Mouse (Mus musculus) activated CD4-positive, CD25-positive, alpha-beta regulatory T cell, adult 4 months (primary cell): ENCODE measurements at regions not wholly inside any gene's neighbourhood (a gene's known extent, or its start where the extent isn't known, plus 50 kb on each side); places are given as distances from the start of the nearest gene placed in this dataset.

Experiments
- ATAC-seq: one replicate; pipeline ENCODE4 v1.8.0; 2017

- peak; percentile 5 for ATAC-seq
Measured at GRCm38 (mm10) chr16:29838981-29839661, 225.1 kb upstream of the Hes1 start.

DNA sequence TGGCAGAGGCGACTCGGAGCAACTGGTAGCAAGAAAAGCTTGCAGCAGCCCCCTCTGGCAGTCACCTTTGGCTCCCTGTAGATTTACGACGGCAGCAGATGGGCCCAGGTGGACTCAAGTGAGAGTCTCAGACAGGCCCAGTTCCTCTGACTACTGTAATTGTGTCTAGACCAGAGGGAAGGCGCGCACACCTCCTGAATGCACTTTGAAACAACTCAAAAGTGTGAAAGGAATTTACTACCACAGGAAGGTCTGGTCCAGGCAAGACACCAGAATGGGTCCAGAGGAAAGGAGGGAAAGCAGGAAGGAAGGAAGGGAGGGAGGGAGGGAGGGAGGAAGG, 224.6 kb upstream of the Hes1 start:
- no peak for ATAC-seq

DNA sequence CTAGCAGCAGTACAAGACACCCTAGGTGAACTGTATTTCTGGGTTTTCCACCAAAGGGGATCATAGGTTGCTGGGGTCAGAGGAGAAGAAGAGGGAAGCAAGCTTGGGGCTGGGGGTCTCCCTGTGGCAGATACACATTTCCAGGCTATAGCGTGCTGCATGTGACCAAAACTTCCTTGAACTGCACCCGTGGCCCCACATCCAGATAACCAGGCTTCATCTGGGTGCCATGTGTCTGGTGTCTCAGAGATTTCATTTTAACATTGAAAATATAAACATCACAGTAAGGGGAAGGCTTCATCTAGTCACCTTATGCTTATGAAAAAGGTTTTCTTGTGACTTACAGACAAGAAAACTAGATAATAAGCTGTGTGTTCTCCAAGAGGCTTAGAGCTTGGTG, 223.8 kb upstream of the Hes1 start:
- ATAC-seq, result no peak

- ATAC-seq, result no peak
Measured at GRCm38 (mm10) chr16:29841132-29841531, 223.1 kb upstream of the Hes1 start.

DNA sequence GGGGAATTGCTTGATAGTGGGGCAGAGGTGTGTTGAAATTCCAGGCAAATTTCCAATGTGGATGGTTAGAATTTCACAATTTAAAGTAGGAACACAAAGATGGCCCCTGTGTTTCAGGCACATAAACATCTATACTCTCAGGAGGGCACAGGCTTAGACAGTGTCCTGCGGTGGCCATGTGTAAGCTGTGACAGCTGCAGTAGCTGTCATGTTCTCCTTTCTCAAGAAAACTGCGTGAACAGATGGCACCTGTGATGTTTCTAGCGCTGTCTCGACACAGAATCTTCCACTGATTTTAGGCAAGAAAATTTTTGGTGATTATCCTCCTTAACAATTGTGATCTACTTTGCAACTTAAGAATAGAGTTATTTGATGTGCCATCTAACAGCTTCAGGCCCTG, 222.1 kb upstream of the Hes1 start:
- no peak for ATAC-seq

DNA sequence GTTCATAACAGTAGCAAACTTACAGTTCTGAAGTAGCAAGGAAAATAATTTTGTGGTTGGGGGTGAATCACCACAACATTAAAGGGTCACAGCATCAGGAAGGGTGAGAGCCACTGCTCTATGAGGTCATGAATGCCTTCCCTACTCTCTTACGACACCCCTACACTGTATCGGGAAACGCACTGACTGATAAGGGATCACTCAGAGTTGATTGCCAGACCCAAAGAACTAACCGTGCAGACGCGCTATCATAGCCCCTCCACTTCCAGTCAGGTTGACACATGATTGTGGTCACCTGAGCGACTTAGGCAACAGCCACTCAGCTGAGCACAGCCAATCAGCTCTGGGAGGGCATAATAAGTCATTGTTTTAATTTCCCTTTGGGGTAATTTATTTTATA, 220.7 kb upstream of the Hes1 start:
- no peak for ATAC-seq

GRCm38 (mm10) chr16:29844706-29845596, 219.2 kb upstream of the Hes1 start:
- ATAC-seq, result no peak

- peak; percentile 19 for ATAC-seq
Measured at GRCm38 (mm10) chr16:29845597-29845986, 218.6 kb upstream of the Hes1 start.

DNA sequence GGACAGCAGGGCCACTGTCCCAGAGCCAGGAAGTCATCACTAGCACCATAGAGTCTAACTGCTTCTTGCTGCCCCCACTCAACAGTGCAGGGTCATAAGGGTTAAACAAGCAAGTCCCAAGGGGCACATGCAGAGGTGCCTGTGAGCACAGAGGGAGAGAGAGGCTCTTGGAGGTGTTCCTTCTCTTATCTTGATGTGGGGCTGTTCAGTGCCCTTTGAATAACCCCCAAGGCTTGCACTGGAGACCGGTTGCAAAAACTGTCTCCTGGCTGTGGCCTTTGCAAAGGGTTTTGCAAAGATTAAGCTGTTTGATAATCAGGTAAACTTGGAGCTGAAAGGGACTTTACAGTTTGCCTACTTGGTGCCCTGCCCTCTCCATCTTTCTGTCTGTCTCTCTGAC, 217.1 kb upstream of the Hes1 start:
- no peak for ATAC-seq

GRCm38 (mm10) chr16:29847734-29848133, 216.4 kb upstream of the Hes1 start:
- ATAC-seq, result no peak

GRCm38 (mm10) chr16:29848527-29848926, 215.7 kb upstream of the Hes1 start:
- ATAC-seq, result no peak

DNA sequence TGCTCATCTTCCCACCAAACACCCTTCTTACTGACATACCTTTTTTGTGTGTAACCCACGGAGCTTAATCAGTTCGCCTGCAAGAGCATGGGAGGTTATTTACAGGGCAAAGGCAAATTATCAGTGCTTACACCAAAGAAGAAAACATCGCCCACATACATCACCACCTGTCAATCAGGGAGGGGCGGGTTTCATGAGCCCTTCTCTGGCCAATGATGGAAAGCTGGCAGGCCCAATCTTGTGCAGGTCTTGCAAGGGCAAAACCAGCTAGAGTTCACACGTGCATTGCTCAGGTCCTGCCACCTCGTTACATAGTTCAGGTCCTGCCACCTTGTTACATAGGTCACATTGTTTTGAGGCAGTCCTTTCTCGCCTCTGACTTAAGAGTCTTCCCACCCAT, 214.7 kb upstream of the Hes1 start:
- no peak for ATAC-seq

DNA sequence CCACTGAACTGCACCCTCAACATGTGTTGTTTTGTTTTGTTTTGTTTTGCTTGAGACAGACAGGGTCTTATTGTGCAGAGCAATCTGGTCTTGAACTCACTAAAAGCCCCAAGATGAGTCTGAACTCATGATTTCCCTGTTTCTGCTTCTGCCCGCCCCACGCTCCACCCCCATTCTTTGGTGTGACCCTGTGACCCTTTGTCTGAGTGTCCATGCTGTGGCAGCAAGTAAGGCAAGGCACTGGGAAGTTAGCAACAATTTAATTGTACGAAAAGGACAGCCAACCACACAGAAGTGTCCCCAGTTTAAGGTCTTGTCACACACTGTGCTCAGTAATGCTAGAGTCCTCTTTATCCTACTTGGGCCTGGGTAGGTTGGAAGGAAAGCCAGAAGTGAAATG, 213.6 kb upstream of the Hes1 start:
- ATAC-seq, result no peak

DNA sequence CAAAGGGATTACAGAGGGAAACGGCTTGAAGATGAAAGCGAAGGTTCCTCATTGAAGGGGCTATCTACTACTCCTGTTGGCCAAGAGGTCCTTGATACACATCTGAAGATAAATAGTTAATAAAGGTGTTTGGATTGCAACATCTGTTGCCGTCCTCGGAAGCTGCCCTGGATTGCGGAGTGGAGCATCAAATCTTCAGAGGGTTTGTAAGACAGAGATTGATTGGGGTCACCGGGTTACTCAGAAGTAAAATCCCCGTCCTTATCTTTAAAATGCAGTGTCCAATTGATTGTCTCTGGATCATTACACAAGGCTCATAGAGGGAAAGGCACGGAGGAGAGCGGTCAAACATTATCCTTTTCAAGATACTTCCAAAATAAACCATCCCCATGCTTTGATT, 212.4 kb upstream of the Hes1 start:
- ATAC-seq, result no peak

GRCm38 (mm10) chr16:29854805-29855565, 209.2 kb upstream of the Hes1 start:
- no peak for ATAC-seq

DNA sequence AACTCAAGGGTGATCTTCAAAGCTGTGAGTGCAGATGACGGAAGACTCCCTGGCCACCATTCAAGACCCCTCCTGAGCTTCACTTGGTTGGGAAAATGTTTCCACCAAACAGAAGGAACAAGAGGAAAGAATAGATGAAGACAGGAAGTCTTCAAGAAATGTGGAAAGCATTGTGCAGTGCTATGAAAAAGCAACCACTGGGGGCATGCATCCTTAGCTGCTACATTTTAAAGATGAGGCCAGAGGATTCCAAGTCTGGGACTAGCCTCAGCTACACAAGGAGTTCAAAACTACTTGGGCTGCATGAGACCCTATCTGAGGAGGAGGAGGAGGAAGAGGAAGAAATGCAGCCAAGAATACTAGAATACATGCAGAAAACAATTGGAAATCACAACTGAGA, 207.6 kb upstream of the Hes1 start:
- no peak for ATAC-seq

DNA sequence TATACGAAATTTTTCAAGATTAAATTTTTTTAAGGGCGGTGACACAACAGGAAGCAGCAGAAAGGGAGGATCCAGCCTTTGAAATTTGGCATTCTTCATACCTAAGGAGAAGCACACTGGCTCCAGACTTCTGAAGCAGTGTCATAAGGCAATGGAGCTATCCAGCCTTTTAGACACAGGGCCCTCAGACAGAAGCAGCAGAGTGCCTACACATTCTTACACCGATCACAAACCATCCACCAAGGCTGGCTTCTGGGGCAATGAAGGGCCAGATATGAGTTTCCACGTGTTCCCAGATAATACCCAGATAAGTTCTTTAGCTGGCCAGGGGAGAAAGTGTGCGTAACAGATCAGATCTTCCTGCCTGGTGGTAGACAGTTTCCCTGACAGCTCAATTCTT, 205.5 kb upstream of the Hes1 start:
- no peak for ATAC-seq

DNA sequence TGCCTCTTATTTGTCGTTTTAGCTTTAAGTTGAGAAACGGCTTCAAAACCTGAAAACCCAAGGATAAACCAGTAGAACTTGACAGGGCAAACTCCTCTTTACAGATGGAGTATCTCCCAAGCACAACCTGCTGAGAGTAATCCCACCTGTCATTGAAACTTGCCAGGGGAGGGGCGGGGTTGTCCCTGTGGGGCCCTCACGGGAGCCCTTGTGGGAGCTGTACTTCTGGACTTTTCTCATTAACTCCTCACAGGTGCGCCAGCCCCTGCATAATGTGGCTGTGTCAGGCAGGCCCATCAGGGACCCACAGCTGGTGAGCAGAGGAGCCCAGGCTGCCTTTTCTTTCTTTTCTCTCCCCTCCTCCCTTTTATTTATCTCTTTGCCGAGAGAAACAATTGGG, 203.9 kb upstream of the Hes1 start:
- ATAC-seq, result no peak

DNA sequence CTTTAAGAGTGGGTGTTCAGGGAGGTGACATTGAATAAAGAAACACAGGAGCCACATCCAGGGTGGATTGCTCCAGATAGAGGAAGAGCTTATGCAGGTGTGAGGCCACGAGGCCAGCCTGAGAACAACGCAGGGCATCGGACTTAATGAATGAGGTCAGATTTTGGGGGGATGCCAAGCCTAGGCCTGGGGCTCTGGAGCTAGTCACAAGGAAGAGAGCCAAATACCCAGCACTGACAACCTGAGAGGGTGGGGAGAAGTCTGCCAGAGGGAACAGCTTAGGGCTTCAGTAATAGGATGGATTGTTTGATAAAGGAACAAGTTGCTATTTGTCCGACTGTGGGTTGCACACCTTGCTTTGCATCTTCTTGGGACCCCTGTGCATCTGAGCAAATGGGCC, 203.1 kb upstream of the Hes1 start:
- no peak for ATAC-seq

GRCm38 (mm10) chr16:29865075-29865740, 199.0 kb upstream of the Hes1 start:
- peak; percentile 91 for ATAC-seq

- no peak for ATAC-seq
Measured at GRCm38 (mm10) chr16:29871395-29871794, 192.8 kb upstream of the Hes1 start.

DNA sequence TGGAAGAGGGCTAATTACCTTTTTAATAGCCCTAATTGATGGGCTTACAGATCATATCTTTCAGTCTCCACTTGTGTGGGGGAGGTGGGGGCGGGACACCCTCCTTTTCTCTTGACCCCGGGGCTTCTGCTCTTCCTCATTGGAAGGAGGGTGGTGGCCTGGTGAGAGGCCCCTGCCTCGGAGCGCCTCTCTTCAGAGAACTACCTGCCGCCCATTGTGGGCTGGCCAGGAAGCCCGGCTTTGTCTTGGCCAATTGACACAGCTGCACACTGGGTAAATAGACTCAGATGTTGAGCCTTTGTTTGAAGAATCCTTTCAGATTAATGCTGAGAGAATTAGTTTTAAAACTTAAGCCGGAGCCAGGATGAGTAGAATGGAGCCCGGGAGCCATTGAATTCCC, 188.0 kb upstream of the Hes1 start:
- ATAC-seq, result no peak
